Mouse (Mus musculus) brain, embryonic 14.5 days (tissue): ENCODE results near the gene Rnf181.

Experiments used
- CTCF ChIP-seq: fragments of 200-500 bp; IDR thresholded peaks from 2 replicates; pipeline ENCODE4 v1.5.1; 2012; ENCODE audit warnings: inconsistent platforms, mild to moderate bottlenecking, moderate library complexity, borderline replicate concordance; ENCODE audit not compliant: insufficient read depth, insufficient read length; ENCODE audit errors: extremely low read depth
- POLR2A ChIP-seq: fragments of 200-500 bp; IDR thresholded peaks from 2 replicates; pipeline ENCODE4 v1.6.1; 2012; ENCODE audit warnings: mild to moderate bottlenecking, inconsistent platforms, borderline replicate concordance; ENCODE audit not compliant: poor library complexity, insufficient read depth, insufficient read length, severe bottlenecking; ENCODE audit errors: extremely low read depth

- TF ChIP-seq CTCF (no peak), POLR2A (no peak)
Observed at GRCm38 (mm10) chr6:72364985-72365384, 1.8 kb downstream of the Rnf181 start.
